Comparison of ENCODE assay signal across 8 mouse cellular contexts in the genomic region with DNA sequence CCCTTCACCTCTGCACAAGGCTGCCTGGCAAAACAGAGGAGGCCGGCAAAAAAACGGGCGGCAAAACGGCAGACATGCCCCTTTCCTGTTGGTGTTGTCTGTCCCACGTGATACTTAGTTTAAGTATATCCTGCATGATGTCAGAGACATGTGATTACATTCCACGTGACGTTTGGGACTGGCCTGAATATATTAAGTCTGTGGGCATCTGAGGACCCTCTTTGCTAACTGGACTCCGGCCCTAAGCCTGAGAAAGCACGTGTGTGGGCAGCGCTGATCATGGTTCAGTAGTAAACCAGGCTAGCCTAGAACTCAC. TPM values are rescaled to one million over a fixed set of nuclear protein-coding genes. Genes with fewer than 3 reads are reported as not detected.
DNase-seq lines count a peak whose midpoint lies in the region; ATAC-seq and TF ChIP-seq lines count a peak whose summit lies in the region.

No protein-coding gene starts in this region.

- no peak for ATAC-seq in kidney, postnatal 0 days (replicated peaks; ENCODE audit: low FRiP score, low read depth)
- peak; percentile 7; the same call in 1 of the 2 replicates for ATAC-seq in embryonic facial prominence, embryonic 11.5 days (replicated peaks; ENCODE audit: insufficient number of reproducible peaks, low FRiP score, low TSS enrichment, low read depth)
- peak; percentile 8 for ATAC-seq in hindbrain, postnatal 0 days
- ATAC-seq in midbrain, embryonic 16.5 days, result no peak

- no peaks in the 10 kb centered on the region for H3K27me3 ChIP-seq in kidney, postnatal 0 days (ENCODE audit: insufficient read depth, low read length)
- H3K27me3 ChIP-seq in embryonic facial prominence, embryonic 11.5 days (ENCODE audit: control insufficient read depth, insufficient read depth, low read length), result 0 out of 2 replicates have a peak, but pooled peaks cover 2% of the 10 kb centered on the region
- no peaks in the 10 kb centered on the region for H3K27me3 ChIP-seq in hindbrain, postnatal 0 days (ENCODE audit: insufficient read depth, low read length)
- no peaks in the 10 kb centered on the region for H3K27me3 ChIP-seq in midbrain, embryonic 16.5 days (ENCODE audit: control insufficient read depth, insufficient read depth, low read depth, low read length)

- peak overlapping the region; percentile 86 for H3K27ac ChIP-seq in kidney, postnatal 0 days
- H3K27ac ChIP-seq in embryonic facial prominence, embryonic 11.5 days (replicated peaks; ENCODE audit: low read depth, low read length), result peak overlapping the region; percentile 29; the same call in 1 of the 2 replicates
- peak overlapping the region; percentile 74 for H3K27ac ChIP-seq in hindbrain, postnatal 0 days
- H3K27ac ChIP-seq in midbrain, embryonic 16.5 days (ENCODE audit: low read length), result peak overlapping the region; percentile 82; the same call in 1 of the 2 replicates

- H3K9me3 ChIP-seq in kidney, postnatal 0 days (replicated peaks; ENCODE audit: low read length), result no peaks in the 10 kb centered on the region
- H3K9me3 ChIP-seq in embryonic facial prominence, embryonic 11.5 days (replicated peaks; ENCODE audit: control insufficient read depth, low read length), result no peaks in the 10 kb centered on the region
- no peaks in the 10 kb centered on the region for H3K9me3 ChIP-seq in hindbrain, postnatal 0 days (ENCODE audit: low read length)
- no peaks in the 10 kb centered on the region for H3K9me3 ChIP-seq in midbrain, embryonic 16.5 days (replicated peaks; ENCODE audit: control insufficient read depth, low read length, poor library complexity, severe bottlenecking)

- peak; percentile 57 for DNase-seq in kidney, postnatal 0 days (ENCODE audit: low spot score)
- no peak for DNase-seq in kidney, postnatal 25 days
- peak; percentile 66 for DNase-seq in embryonic facial prominence, embryonic 11.5 days (ENCODE audit: low spot score)
- DNase-seq in hindbrain, postnatal 0 days (ENCODE audit: low spot score), result peak; percentile 46
- DNase-seq in spleen, adult 18-20 months, result no peak
- DNase-seq in urinary bladder, postnatal 14 days (ENCODE audit: low spot score), result no peak
- DNase-seq in left cerebral cortex, postnatal 4 days, result no peak

- WGBS in kidney, postnatal 0 days, result 34% methylated on average over 10 of the region's 10 CpGs
- WGBS in embryonic facial prominence, embryonic 11.5 days, result 19% methylated on average over 10 of the region's 10 CpGs
- 26% methylated on average over 10 of the region's 10 CpGs for WGBS in hindbrain, postnatal 0 days
- WGBS in midbrain, embryonic 16.5 days, result 34% methylated on average over 10 of the region's 10 CpGs

- H3K36me3 ChIP-seq in kidney, postnatal 0 days (ENCODE audit: insufficient read depth, low read length), result peaks cover 41% of the 10 kb centered on the region
- no peaks in the 10 kb centered on the region for H3K36me3 ChIP-seq in embryonic facial prominence, embryonic 11.5 days (replicated peaks; ENCODE audit: control insufficient read depth, insufficient read depth, low read depth, low read length)
- H3K36me3 ChIP-seq in hindbrain, postnatal 0 days (ENCODE audit: insufficient read depth, low read length), result peaks cover 29% of the 10 kb centered on the region; the same call in 1 of the 2 replicates
- H3K36me3 ChIP-seq in midbrain, embryonic 16.5 days (ENCODE audit: control insufficient read depth, insufficient read depth, low read length), result peaks cover 29% of the 10 kb centered on the region

- peaks cover 29% of the 10 kb centered on the region for H3K4me1 ChIP-seq in kidney, postnatal 0 days (replicated peaks; ENCODE audit: insufficient read depth, low read length)
- peaks cover 18% of the 10 kb centered on the region for H3K4me1 ChIP-seq in embryonic facial prominence, embryonic 11.5 days (ENCODE audit: control insufficient read depth, insufficient read depth, low read length)
- H3K4me1 ChIP-seq in hindbrain, postnatal 0 days (ENCODE audit: insufficient read depth, low read length), result peaks cover 17% of the 10 kb centered on the region; the same call in 1 of the 2 replicates
- peaks cover 22% of the 10 kb centered on the region for H3K4me1 ChIP-seq in midbrain, embryonic 16.5 days (ENCODE audit: control insufficient read depth, insufficient read depth, low read length)

- H3K9ac ChIP-seq in kidney, postnatal 0 days (ENCODE audit: low read depth, low read length), result no peak overlapping the region
- H3K9ac ChIP-seq in embryonic facial prominence, embryonic 11.5 days (replicated peaks; ENCODE audit: low read length), result no peak overlapping the region
- H3K9ac ChIP-seq in hindbrain, postnatal 0 days (replicated peaks; ENCODE audit: low read length), result no peak overlapping the region
- H3K9ac ChIP-seq in midbrain, embryonic 16.5 days (ENCODE audit: low read depth, low read length), result no peak overlapping the region

- H3K4me2 ChIP-seq in kidney, postnatal 0 days (ENCODE audit: low read length), result no peak overlapping the region
- no peak overlapping the region for H3K4me2 ChIP-seq in embryonic facial prominence, embryonic 11.5 days (ENCODE audit: low read depth, low read length)
- H3K4me2 ChIP-seq in hindbrain, postnatal 0 days (ENCODE audit: low read depth, low read length), result no peak overlapping the region
- H3K4me2 ChIP-seq in midbrain, embryonic 16.5 days (ENCODE audit: low read length), result no peak overlapping the region; the same call in 1 of the 2 replicates

- H3K4me3 ChIP-seq in kidney, postnatal 0 days (replicated peaks; ENCODE audit: low read depth, low read length), result no peak overlapping the region
- no peak overlapping the region for H3K4me3 ChIP-seq in embryonic facial prominence, embryonic 11.5 days (ENCODE audit: low read depth, low read length)
- no peak overlapping the region for H3K4me3 ChIP-seq in hindbrain, postnatal 0 days (ENCODE audit: low read length)
- H3K4me3 ChIP-seq in midbrain, embryonic 16.5 days (ENCODE audit: low read depth, low read length), result no peak overlapping the region

- TF ChIP-seq CTCF in kidney, postnatal 0 days (IDR thresholded peaks at IDR 0.05; ENCODE audit: low read depth), result no peak
- no peak; the same call in 1 of the 2 replicates for TF ChIP-seq CTCF in hindbrain, postnatal 0 days (IDR thresholded peaks at IDR 0.05; ENCODE audit: low read depth)

- intact Hi-C loops in left cerebral cortex, postnatal 4 days (cut with DNase I), result no loop called here

RNA-seq across cellular contexts. Expression of gene Smim24, which starts 8.3 kb away (rescaled TPM):
- 62.4 and 68.6 TPM in 2 replicates for polyA plus RNA-seq in kidney, postnatal 0 days (2015; fragmentation: Nextera tagmentation; extraction: Ambion mirVana)
- 3.4 and 4.1 TPM in 2 replicates for polyA plus RNA-seq in embryonic facial prominence, embryonic 11.5 days (2014; fragmentation: Nextera tagmentation; extraction: Ambion mirVana)
- 2.9 and 3.7 TPM in 2 replicates for total RNA-seq in hindbrain, postnatal 0 days (2014; rRNA removed)
- polyA plus RNA-seq in hindbrain, postnatal 0 days (2015; fragmentation: Nextera tagmentation; extraction: Ambion mirVana), result 1.4 and 1.7 TPM in 2 replicates
- 1.2 and 1.4 TPM in 2 replicates for polyA plus RNA-seq in midbrain, embryonic 16.5 days (2015; fragmentation: Nextera tagmentation; extraction: Ambion mirVana)
- total RNA-seq in left cerebral cortex, postnatal 4 days (2021), result 1 to 10 TPM; 1.5 to 2.3 TPM

RNA-seq across cellular contexts. Expression of gene Gm48552, which starts 12.4 kb away (rescaled TPM):
- polyA plus RNA-seq in kidney, postnatal 0 days (2015; fragmentation: Nextera tagmentation; extraction: Ambion mirVana), result 0.82 and 1.9 TPM in 2 replicates
- 0.63 TPM in 1 of 2 replicates, not detected in the other for polyA plus RNA-seq in embryonic facial prominence, embryonic 11.5 days (2014; fragmentation: Nextera tagmentation; extraction: Ambion mirVana)
- total RNA-seq in hindbrain, postnatal 0 days (2014; rRNA removed), result 7.5 TPM in 2 replicates
- 2.7 and 4.0 TPM in 2 replicates for polyA plus RNA-seq in hindbrain, postnatal 0 days (2015; fragmentation: Nextera tagmentation; extraction: Ambion mirVana)
- polyA plus RNA-seq in midbrain, embryonic 16.5 days (2015; fragmentation: Nextera tagmentation; extraction: Ambion mirVana), result 2.3 and 3.3 TPM in 2 replicates
- total RNA-seq in left cerebral cortex, postnatal 4 days (2021), result 1 to 10 TPM; 2.7 to 5.9 TPM

RNA-seq across cellular contexts. Expression of gene Gm48551, which starts 16.9 kb away (rescaled TPM):
- polyA plus RNA-seq in kidney, postnatal 0 days (2015; fragmentation: Nextera tagmentation; extraction: Ambion mirVana), result 1.9 and 2.1 TPM in 2 replicates
- 2.5 and 4.1 TPM in 2 replicates for polyA plus RNA-seq in embryonic facial prominence, embryonic 11.5 days (2014; fragmentation: Nextera tagmentation; extraction: Ambion mirVana)
- 2.1 and 3.3 TPM in 2 replicates for total RNA-seq in hindbrain, postnatal 0 days (2014; rRNA removed)
- polyA plus RNA-seq in hindbrain, postnatal 0 days (2015; fragmentation: Nextera tagmentation; extraction: Ambion mirVana), result 5.3 and 7.0 TPM in 2 replicates
- 6.1 and 8.2 TPM in 2 replicates for polyA plus RNA-seq in midbrain, embryonic 16.5 days (2015; fragmentation: Nextera tagmentation; extraction: Ambion mirVana)
- total RNA-seq in left cerebral cortex, postnatal 4 days (2021), result 1 to 10 TPM; 3.7 to 4.4 TPM

RNA-seq across cellular contexts. Expression of gene Dohh, which starts 16.9 kb away (rescaled TPM):
- polyA plus RNA-seq in kidney, postnatal 0 days (2015; fragmentation: Nextera tagmentation; extraction: Ambion mirVana), result 74.3 and 80.6 TPM in 2 replicates
- polyA plus RNA-seq in embryonic facial prominence, embryonic 11.5 days (2014; fragmentation: Nextera tagmentation; extraction: Ambion mirVana), result 45.0 and 52.5 TPM in 2 replicates
- total RNA-seq in hindbrain, postnatal 0 days (2014; rRNA removed), result 146 TPM in 2 replicates
- polyA plus RNA-seq in hindbrain, postnatal 0 days (2015; fragmentation: Nextera tagmentation; extraction: Ambion mirVana), result 111 and 114 TPM in 2 replicates
- polyA plus RNA-seq in midbrain, embryonic 16.5 days (2015; fragmentation: Nextera tagmentation; extraction: Ambion mirVana), result 77.5 and 86.2 TPM in 2 replicates
- total RNA-seq in left cerebral cortex, postnatal 4 days (2021), result 10 to 100 TPM; 58.8 to 61.5 TPM

RNA-seq across cellular contexts. Expression of gene Fzr1, which starts 22.8 kb away (rescaled TPM):
- 67.5 and 70.6 TPM in 2 replicates for polyA plus RNA-seq in kidney, postnatal 0 days (2015; fragmentation: Nextera tagmentation; extraction: Ambion mirVana)
- polyA plus RNA-seq in embryonic facial prominence, embryonic 11.5 days (2014; fragmentation: Nextera tagmentation; extraction: Ambion mirVana), result 92.1 and 95.0 TPM in 2 replicates
- total RNA-seq in hindbrain, postnatal 0 days (2014; rRNA removed), result 106 and 118 TPM in 2 replicates
- 131 and 134 TPM in 2 replicates for polyA plus RNA-seq in hindbrain, postnatal 0 days (2015; fragmentation: Nextera tagmentation; extraction: Ambion mirVana)
- 145 and 146 TPM in 2 replicates for polyA plus RNA-seq in midbrain, embryonic 16.5 days (2015; fragmentation: Nextera tagmentation; extraction: Ambion mirVana)
- 100 to 1,000 TPM; 109 to 112 TPM for total RNA-seq in left cerebral cortex, postnatal 4 days (2021)

Comparison
In these comparisons a context has a peak if more than half of its experiments do, and no peak if none do; other contexts are left out.
1. DNase-seq: peak in kidney, postnatal 0 days (single experiment), embryonic facial prominence, embryonic 11.5 days (single experiment) and hindbrain, postnatal 0 days (single experiment); none in kidney, postnatal 25 days (0 of 2), spleen, adult 18-20 months (0 of 2), urinary bladder, postnatal 14 days (single experiment) and left cerebral cortex, postnatal 4 days (single experiment).
2. ATAC-seq: peak in embryonic facial prominence, embryonic 11.5 days (single experiment) and hindbrain, postnatal 0 days (single experiment); none in kidney, postnatal 0 days (single experiment) and midbrain, embryonic 16.5 days (single experiment).
3. H3K27ac ChIP-seq: peak in every context shown above with its lines; median percentile 86 in kidney, postnatal 0 days; 82 in midbrain, embryonic 16.5 days; 74 in hindbrain, postnatal 0 days; 29 in embryonic facial prominence, embryonic 11.5 days.
4. RNA of gene Smim24, which starts 8.3 kb away (polyA plus RNA-seq): 62.4 to 68.6 TPM in kidney, postnatal 0 days; 3.4 to 4.1 TPM in embryonic facial prominence, embryonic 11.5 days, 1.4 to 1.7 TPM in hindbrain, postnatal 0 days and 1.2 to 1.4 TPM in midbrain, embryonic 16.5 days; every median in the first group is over 10 times any median in the second.